Mouse (Mus musculus) hindbrain, embryonic 14.5 days (tissue): Measurements from ENCODE around the gene Zkscan5. TPM values are rescaled to one million over a fixed set of nuclear protein-coding genes. Genes with fewer than 3 reads are reported as not detected.
"Not testable (repeated sequence)": the region's sequence is repeated elsewhere in the genome, so short reads cannot be mapped to it uniquely, and the experiment has no call there.

Experiments used
- ATAC-seq: fragments of 200-750 bp; cut with Nextera tagmentation; 2 replicates; pipeline ENCODE4 v1.8.0; 2017; ENCODE audit warnings: moderate number of reproducible peaks, mild to moderate bottlenecking, moderate TSS enrichment, moderate library complexity; ENCODE audit not compliant: low FRiP score
- DNase-seq: peaks from one replicate; pipeline ENCODE4 v3.0.0-alpha.2; 2015; ENCODE audit warnings: low spot score
- H3K27ac ChIP-seq: fragments of 300-500 bp; sonication (generic); 2 replicates; pipeline ENCODE4 v1.5.1; 2014; ENCODE audit warnings: mild to moderate bottlenecking, moderate library complexity
- H3K27me3 ChIP-seq: fragments of 300-500 bp; sonication (generic); 2 replicates; pipeline ENCODE4 v1.6.1; 2014; ENCODE audit warnings: mild to moderate bottlenecking, low read length, mixed read lengths; ENCODE audit not compliant: control insufficient read depth, insufficient read depth
- H3K36me3 ChIP-seq: fragments of 300-500 bp; sonication (generic); replicated peaks from 2 replicates; pipeline ENCODE4 v1.6.1; 2014; ENCODE audit not compliant: control insufficient read depth, insufficient read depth
- H3K4me1 ChIP-seq: fragments of 300-500 bp; sonication (generic); replicated peaks from 2 replicates; pipeline ENCODE4 v1.6.1; 2014; ENCODE audit warnings: antibody characterized with exemption, low read length, mixed read lengths; ENCODE audit not compliant: control insufficient read depth, insufficient read depth
- H3K4me2 ChIP-seq: fragments of 300-500 bp; sonication (generic); replicated peaks from 2 replicates; pipeline ENCODE4 v1.6.1; 2014; ENCODE audit warnings: mild to moderate bottlenecking, moderate library complexity
- H3K4me3 ChIP-seq: fragments of 300-500 bp; sonication (generic); replicated peaks from 2 replicates; pipeline ENCODE4 v1.5.1; 2014; ENCODE audit warnings: mild to moderate bottlenecking, low read length
- H3K9ac ChIP-seq: fragments of 300-500 bp; sonication (generic); 2 replicates; pipeline ENCODE4 v1.6.1; 2014
- H3K9me3 ChIP-seq: fragments of 300-500 bp; sonication (generic); 2 replicates; pipeline ENCODE4 v1.6.1; 2016; ENCODE audit warnings: low read length; ENCODE audit not compliant: control insufficient read depth
- WGBS: fragments of 180-500 bp; shearing (Covaris S2); extraction: QIAGEN DNeasy Blood & Tissue Kit; methylation state at CpG from one replicate; pipeline ENCODE4 v1.1.7; 2014; 5-methylcytosine and 5-hydroxymethylcytosine counted together
- polyA plus RNA-seq: library from polyadenylated mRNA; unstranded; fragments of >200 nt; fragmentation: Nextera tagmentation; extraction: Ambion mirVana; gene quantifications from 2 replicates; pipeline ENCODE4 v1.2.1, GENCODE M21; 2014

The Zkscan5 gene
- polyA plus RNA-seq, 1 experiment from 2014 or later: 12.0 TPM

DNA sequence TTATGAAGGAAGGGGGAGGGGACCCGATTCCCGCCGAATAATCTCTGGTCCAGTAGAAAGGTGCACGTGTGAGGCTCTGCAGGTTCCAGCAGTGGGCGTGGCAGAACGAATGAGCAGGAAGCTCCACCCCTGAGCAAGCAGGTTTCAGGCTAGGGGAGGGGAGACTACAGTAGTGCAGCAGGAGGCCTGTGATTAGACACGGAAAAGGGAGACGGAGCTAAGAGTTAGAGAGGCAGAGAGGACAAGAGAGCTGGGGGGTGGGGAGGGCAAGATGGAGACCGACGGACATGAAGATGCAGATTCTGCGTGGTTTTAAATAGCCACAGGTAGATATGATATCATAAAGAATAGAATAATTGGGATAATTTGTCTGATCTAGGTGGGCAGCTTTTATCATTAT, 4.0 kb downstream of the Zkscan5 start:
- DNase-seq, H3K9me3 ChIP-seq, H3K9ac ChIP-seq, H3K4me3 ChIP-seq, H3K27ac ChIP-seq, H3K27me3 ChIP-seq, ATAC-seq, H3K4me2 ChIP-seq: not testable (repeated sequence)
- 58% methylated on average over 10 of the region's 11 CpGs for WGBS
- Histone ChIP-seq H3K36me3 (peaks cover 46% of the 10 kb centered on the region), H3K4me1 (peaks cover 12% of the 10 kb centered on the region)

DNA sequence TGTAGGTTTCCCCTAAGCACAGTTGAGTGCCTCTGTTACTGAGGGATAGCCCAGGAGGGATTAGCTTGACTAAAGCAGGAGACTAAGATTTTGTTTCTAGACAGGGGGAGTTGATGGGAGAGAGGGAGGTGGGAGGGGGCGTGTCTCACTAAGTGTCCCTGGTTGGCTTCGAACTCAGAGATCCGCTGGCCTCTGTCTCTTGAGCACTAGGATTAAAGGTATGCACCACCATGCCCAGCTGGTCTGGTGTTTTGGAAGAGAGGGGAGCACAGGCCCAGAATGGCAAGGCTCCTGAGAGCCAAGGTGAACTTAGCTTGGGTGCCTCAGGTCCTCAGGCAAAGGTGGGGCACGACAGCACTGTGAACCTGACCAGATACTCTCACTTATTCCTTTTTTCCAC, 7.0 kb downstream of the Zkscan5 start:
- Histone ChIP-seq H3K27me3 (no peaks in the 10 kb centered on the region), H3K9me3 (no peaks in the 10 kb centered on the region), H3K4me3 (no peak overlapping the region), H3K36me3 (peaks cover 67% of the 10 kb centered on the region), H3K4me2 (no peak overlapping the region), H3K27ac (no peak overlapping the region), H3K9ac (no peak overlapping the region), H3K4me1 (no peaks in the 10 kb centered on the region)
- DNase-seq (no peak), ATAC-seq (no peak)
- WGBS: 95% methylated on average over 4 of the region's 4 CpGs

DNA sequence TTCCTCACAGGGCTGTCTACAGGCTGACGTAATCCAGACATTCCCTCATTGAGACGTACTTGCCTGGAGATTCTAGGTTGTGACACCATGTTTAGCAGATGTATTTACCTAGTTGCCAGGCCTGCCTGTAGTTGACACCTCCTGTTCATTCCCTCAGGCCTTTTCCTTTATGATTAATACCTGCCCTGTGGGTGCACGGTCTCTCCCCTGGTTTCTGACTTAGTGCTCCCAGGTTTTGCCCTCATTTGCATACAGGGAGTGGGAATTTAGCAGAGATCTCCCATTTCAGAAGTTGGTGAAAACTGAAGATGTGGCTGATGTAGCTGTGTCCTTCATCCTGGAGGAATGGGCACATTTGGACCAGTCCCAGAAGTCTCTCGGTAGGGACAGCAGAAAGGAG, 7.9 kb downstream of the Zkscan5 start:
- Histone ChIP-seq H3K4me3 (no peak overlapping the region), H3K36me3 (peaks cover 75% of the 10 kb centered on the region), H3K9ac (no peak overlapping the region), H3K4me2 (no peak overlapping the region), H3K9me3 (no peaks in the 10 kb centered on the region), H3K27me3 (no peaks in the 10 kb centered on the region), H3K4me1 (no peaks in the 10 kb centered on the region), H3K27ac (no peak overlapping the region)
- no peak for ATAC-seq
- WGBS: 95% methylated on average over 4 of the region's 4 CpGs
- no peak for DNase-seq

DNA sequence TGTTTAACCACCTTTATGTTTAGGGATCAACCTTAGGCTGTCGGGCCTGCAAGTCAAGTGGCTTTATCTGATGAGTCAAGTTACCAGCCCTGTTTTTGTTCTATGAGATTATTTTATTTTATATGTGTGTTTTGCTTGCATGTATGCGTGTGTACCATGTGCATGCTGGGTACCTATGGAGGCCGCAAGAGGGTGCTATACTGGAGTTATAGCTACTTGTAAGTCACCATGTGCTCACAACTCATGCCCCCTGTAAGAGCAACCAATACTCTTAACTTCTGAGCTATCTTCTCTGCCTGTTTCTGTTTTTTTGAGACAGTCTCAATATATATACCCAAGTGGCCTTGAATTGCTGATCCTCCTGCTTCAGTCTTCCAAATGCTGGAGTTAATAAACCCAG, 9.1 kb downstream of the Zkscan5 start:
- ATAC-seq (no peak), DNase-seq (no peak)
- H3K27me3 ChIP-seq: no peaks in the 10 kb centered on the region
- no peak overlapping the region for H3K9ac ChIP-seq
- H3K27ac ChIP-seq: no peak overlapping the region
- no peaks in the 10 kb centered on the region for H3K9me3 ChIP-seq
- H3K4me3 ChIP-seq: no peak overlapping the region
- no peaks in the 10 kb centered on the region for H3K4me1 ChIP-seq
- 97% methylated on average over 3 of the region's 3 CpGs for WGBS
- H3K4me2 ChIP-seq: no peak overlapping the region
- H3K36me3 ChIP-seq: peaks cover 82% of the 10 kb centered on the region

DNA sequence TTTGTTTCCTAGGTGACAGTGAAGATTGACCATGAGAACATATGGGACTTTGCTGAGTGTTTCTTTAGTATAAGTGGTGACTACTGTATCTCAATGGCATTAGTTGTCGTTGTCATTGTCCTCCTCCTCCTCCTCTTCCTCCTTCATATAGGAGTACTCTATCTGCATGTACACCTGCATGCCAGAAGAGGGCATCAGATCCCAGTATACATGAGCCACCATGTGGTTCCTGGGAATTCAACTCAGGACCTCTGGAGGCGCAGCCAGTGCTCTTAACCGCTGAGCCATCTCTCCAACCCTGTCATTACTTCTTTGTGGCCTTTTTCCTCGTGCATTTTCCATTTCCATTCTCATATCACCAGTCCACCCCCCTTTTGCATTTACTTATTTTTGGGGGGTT, 10.3 kb downstream of the Zkscan5 start:
- Histone ChIP-seq H3K4me3 (no peak overlapping the region), H3K9me3 (no peaks in the 10 kb centered on the region), H3K9ac (no peak overlapping the region), H3K4me2 (no peak overlapping the region), H3K27me3 (no peaks in the 10 kb centered on the region), H3K4me1 (no peaks in the 10 kb centered on the region), H3K27ac (no peak overlapping the region), H3K36me3 (peaks cover 84% of the 10 kb centered on the region)
- DNase-seq: no peak
- ATAC-seq: no peak
- 77% methylated on average over 4 of the region's 4 CpGs for WGBS

DNA sequence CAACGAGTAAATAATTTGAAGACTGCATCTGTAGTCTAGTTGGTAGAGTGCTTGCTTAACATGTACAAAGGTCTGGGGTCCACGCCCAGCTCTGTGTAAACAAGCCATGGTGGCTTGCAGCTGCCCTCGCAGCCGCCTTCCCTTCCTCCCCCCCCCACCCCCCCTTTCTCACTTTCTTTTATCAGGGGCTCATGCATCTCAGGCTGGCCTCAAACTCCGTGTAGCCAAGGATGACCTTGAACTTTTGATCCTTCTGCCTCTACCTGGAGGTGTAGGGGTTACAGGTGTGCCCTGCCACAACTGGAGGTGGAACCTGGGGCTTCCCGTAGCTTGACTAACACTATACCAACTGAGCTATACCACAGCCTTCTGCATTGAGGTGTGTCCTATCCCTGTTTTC, 13.4 kb downstream of the Zkscan5 start:
- WGBS: 90% methylated on average over 6 of the region's 6 CpGs
- Histone ChIP-seq H3K36me3 (peaks cover 81% of the 10 kb centered on the region), H3K9ac (no peak overlapping the region), H3K27ac (no peak overlapping the region), H3K9me3 (no peaks in the 10 kb centered on the region), H3K4me2 (no peak overlapping the region), H3K4me3 (no peak overlapping the region), H3K27me3 (no peaks in the 10 kb centered on the region), H3K4me1 (no peaks in the 10 kb centered on the region)
- DNase-seq (no peak), ATAC-seq (no peak)

DNA sequence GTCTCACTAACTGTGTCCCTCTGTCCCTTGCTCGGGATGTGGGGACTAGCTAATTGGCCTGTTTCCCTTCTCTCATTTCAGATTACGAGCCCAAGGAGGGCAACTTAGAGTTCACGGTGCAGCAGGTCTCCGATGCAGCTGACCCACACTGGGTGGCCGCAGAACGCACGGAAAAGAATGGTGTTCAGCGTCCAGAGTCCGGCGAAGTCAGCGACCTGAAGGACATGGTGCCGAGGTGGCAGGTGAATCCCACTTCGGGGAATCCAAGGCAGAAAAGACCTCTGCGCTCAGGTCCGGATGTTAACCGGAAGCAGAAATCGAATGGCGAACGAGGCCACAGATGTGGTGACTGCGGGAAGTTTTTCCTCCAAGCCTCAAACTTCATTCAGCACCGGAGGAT, 13.8 kb downstream of the Zkscan5 start:
- Histone ChIP-seq H3K9ac (no peak overlapping the region), H3K4me2 (no peak overlapping the region), H3K27me3 (no peaks in the 10 kb centered on the region), H3K36me3 (peaks cover 76% of the 10 kb centered on the region), H3K4me1 (no peaks in the 10 kb centered on the region), H3K9me3 (no peaks in the 10 kb centered on the region), H3K27ac (no peak overlapping the region), H3K4me3 (no peak overlapping the region)
- 96% methylated on average over 21 of the region's 21 CpGs for WGBS
- no peak for ATAC-seq
- DNase-seq: no peak

DNA sequence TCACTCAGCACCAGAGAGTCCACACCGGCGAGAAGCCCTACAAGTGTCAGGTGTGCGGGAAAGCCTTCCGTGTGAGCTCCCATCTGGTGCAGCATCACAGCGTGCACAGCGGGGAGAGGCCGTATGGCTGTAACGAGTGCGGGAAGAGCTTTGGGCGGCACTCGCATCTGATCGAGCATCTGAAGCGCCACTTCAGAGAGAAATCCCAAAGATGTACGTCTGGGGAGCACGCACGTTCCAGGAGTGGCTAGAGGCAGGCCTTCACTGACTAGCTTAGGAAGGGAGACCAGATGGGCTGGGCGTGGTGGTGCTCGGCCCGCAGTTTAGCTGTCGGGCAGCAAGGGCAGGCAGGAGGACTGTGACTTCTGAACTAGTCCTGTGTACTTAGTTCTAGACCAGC, 14.3 kb downstream of the Zkscan5 start:
- Histone ChIP-seq H3K4me2 (no peak overlapping the region), H3K36me3 (peaks cover 72% of the 10 kb centered on the region), H3K4me3 (no peak overlapping the region), H3K9ac (no peak overlapping the region), H3K4me1 (no peaks in the 10 kb centered on the region), H3K9me3 (no peaks in the 10 kb centered on the region), H3K27me3 (no peaks in the 10 kb centered on the region), H3K27ac (no peak overlapping the region)
- WGBS: 98% methylated on average over 20 of the region's 20 CpGs
- DNase-seq (no peak), ATAC-seq (no peak)

DNA sequence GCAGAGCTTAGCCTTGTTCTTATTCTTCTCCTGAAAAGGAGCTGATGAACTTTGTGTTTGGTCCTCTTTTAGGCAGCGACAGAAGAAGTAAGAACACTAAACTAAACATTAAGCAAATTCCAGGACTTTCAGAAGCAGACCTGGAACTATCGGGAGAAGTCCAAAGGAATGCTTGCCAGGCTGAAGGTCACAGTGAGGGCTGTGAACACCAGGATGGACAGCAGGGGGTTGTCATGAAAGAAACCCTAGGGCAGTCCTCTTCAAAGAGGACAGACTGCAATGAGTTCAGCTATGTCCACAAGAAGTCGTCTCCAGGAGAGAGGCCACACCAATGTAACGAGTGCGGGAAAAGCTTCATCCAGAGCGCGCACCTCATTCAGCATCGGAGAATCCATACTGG, 15.6 kb downstream of the Zkscan5 start:
- no peak overlapping the region for H3K9ac ChIP-seq
- H3K36me3 ChIP-seq: peaks cover 63% of the 10 kb centered on the region
- no peaks in the 10 kb centered on the region for H3K27me3 ChIP-seq
- H3K9me3 ChIP-seq: no peaks in the 10 kb centered on the region
- no peak overlapping the region for H3K27ac ChIP-seq
- H3K4me3 ChIP-seq: no peak overlapping the region
- ATAC-seq (no peak), DNase-seq (no peak)
- 95% methylated on average over 8 of the region's 8 CpGs for WGBS
- H3K4me1 ChIP-seq: no peaks in the 10 kb centered on the region
- H3K4me2 ChIP-seq: no peak overlapping the region

DNA sequence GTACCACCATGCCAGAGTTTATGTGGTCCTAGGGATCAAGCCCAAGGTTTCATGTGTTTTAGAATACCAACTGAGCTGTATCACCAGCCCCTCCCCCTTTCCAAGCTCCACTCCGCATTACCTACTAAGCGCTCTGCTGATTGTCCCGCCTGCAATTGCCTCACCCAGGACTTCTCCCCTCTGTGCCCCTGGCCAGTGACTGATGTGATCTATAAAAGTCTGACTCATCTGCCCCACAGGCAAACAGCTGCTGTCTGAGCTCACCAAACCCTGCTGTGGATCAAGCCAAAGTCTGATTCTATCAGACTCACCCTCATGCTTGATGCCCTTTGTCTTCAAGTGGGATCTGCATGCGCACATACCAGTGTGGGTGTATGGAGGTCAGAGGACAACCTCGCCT, 18.5 kb downstream of the Zkscan5 start:
- H3K36me3 ChIP-seq: peaks cover 45% of the 10 kb centered on the region
- H3K4me3 ChIP-seq: no peak overlapping the region
- 78% methylated on average over 5 of the region's 5 CpGs for WGBS
- no peak for DNase-seq
- H3K27ac ChIP-seq: no peak overlapping the region
- ATAC-seq: no peak
- no peak overlapping the region for H3K4me2 ChIP-seq
- no peaks in the 10 kb centered on the region for H3K9me3 ChIP-seq
- no peaks in the 10 kb centered on the region for H3K27me3 ChIP-seq
- no peak overlapping the region for H3K9ac ChIP-seq
- no peaks in the 10 kb centered on the region for H3K4me1 ChIP-seq
